Comparison of ENCODE assay signal across 19 mouse cellular contexts in genomic region chr17:86738477-86738876, GRCm38 (mm10). TPM values are rescaled to one million over a fixed set of nuclear protein-coding genes. Genes with fewer than 3 reads are reported as not detected.
"Had no signal": no experiment of that assay in that cellular context is flagged by ENCODE, and none has a peak within 500 bp of the region (broad histone marks: within the 10 kb centered on the region; RNA-seq: fewer than 3 reads in every experiment).

No protein-coding gene starts in this region.

- H3K9me3 ChIP-seq: limb, embryonic 12.5 days; limb, embryonic 15.5 days had no signal

- DNase-seq: kidney, adult 18-20 months; left cerebral cortex, postnatal 4 days; liver, postnatal 0 days; lung, embryonic 14.5 days; lung, postnatal 14 days; lung, postnatal 4 days; midbrain, embryonic 14.5 days; right cerebral cortex, adult 18-20 months; right cerebral cortex, postnatal 14 days; right cerebral cortex, postnatal 4 days; thymus, postnatal 25 days had no signal

- H3K4me2 ChIP-seq: limb, embryonic 12.5 days; limb, embryonic 15.5 days; liver, embryonic 11.5 days; lung, embryonic 14.5 days; midbrain, embryonic 11.5 days had no signal

- H3K27me3 ChIP-seq: limb, embryonic 12.5 days; limb, embryonic 15.5 days had no signal

- ATAC-seq: liver, postnatal 0 days had no signal

- H3K27ac ChIP-seq: kidney, postnatal 0 days; limb, embryonic 12.5 days; limb, embryonic 15.5 days; liver, embryonic 14.5 days had no signal

- H3K4me1 ChIP-seq: limb, embryonic 12.5 days; limb, embryonic 15.5 days had no signal

- H3K4me3 ChIP-seq: limb, embryonic 12.5 days; limb, embryonic 15.5 days had no signal

- H3K9ac ChIP-seq: limb, embryonic 12.5 days; limb, embryonic 15.5 days; liver, embryonic 14.5 days; liver, postnatal 0 days; lung, embryonic 14.5 days had no signal

- H3K36me3 ChIP-seq: limb, embryonic 12.5 days; limb, embryonic 15.5 days had no signal

RNA-seq across cellular contexts. Expression of gene Epas1, which starts 15.0 kb away (rescaled TPM):
- total RNA-seq: megakaryocyte progenitor cell, adult 5-6 weeks; megakaryocyte-erythroid progenitor cell, adult 5-6 weeks had no signal
